Mouse (Mus musculus) frontal cortex, postnatal 10 days (tissue): ENCODE measurements around the gene Dnajc7.
"Not testable (repeated sequence)": the region's sequence is repeated elsewhere in the genome, so short reads cannot be mapped to it uniquely, and the experiment has no call there.

Experiments used
- DNase-seq, 2 experiments: peaks; one replicate each; pipeline ENCODE4 v3.0.0; 2022; ENCODE audit warnings: low spot score in 2 of 2, mixed read lengths in 1 of 2

Dnajc7 gene

DNA sequence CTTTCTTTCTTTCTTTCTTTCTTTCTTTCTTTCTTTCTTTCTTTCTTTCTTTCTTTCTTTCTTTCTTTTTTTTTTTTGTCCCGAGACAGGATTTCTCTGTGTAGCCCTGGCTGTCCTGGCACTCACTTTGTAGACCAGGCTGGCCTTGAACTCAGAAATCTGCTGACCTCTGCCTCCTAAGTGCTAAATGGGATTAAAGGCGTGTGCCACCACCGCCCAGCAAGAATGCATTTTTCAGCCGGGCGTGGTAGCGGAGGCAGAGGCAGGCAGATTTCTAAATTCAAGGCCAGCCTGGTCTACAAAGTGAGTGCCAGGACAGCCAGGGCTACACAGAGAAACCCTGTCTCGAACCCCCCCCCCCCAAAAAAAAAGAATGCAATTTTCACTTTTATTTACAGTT is 3.1 kb downstream of the Dnajc7 start:
- not testable (repeated sequence) for DNase-seq

DNA sequence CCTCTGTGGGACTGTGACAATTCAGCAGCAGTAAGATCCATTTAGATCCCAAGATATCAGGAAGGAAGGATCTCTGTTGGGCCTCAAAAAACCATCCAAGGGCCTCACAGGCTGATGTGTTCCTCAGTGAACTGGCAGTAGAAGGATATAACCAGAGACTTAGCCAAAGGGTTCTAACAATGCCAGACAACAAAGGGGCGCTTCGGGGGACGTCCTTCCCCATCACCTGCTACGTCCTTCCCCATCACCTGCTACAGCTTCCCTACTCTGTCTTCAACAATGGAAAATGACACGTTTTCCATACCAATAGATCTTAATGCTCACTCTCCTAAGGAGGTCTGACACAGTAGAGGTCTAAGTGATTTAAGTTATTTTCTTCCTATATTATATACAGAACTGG is 3.6 kb downstream of the Dnajc7 start:
- DNase-seq: no peak

DNA sequence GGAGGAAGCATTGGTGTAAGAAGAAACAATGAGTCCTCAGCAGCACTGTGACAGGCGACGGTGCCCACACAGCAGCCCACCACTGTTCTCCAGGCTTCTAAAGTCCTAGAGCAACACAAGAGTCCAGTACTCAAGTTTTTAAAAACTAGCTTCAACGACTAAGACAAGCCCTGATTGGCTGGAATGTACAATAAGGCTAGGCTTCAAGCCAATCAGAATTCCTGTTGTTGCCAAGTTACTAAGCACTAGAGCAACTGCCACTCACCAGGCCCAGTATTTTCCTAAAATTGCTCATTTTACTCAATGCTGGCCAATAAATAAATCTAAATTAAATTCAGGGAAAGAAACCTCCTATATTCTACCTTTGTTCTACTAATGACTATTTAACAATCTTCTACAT is 6.7 kb downstream of the Dnajc7 start:
- no peak for DNase-seq

DNA sequence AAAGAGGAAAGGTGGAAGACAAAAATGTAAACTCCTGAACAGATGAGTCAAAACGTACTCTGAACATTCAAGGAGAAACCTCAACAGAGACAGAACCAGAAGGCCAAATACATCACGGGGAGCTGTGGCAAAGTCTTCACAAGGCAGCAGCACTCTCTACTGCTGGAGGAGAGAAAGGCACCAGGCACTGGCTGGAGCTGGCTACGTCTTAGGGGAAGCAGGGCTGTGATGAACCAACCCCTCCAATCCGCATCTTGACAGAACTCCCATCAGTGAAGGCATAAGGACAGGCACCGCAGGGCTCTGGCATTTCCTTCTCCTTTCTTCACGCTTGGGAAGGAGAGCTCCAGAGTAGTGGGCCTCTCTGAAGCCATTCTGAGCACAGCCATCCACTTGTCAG is 8.3 kb downstream of the Dnajc7 start:
- DNase-seq: no peak

DNA sequence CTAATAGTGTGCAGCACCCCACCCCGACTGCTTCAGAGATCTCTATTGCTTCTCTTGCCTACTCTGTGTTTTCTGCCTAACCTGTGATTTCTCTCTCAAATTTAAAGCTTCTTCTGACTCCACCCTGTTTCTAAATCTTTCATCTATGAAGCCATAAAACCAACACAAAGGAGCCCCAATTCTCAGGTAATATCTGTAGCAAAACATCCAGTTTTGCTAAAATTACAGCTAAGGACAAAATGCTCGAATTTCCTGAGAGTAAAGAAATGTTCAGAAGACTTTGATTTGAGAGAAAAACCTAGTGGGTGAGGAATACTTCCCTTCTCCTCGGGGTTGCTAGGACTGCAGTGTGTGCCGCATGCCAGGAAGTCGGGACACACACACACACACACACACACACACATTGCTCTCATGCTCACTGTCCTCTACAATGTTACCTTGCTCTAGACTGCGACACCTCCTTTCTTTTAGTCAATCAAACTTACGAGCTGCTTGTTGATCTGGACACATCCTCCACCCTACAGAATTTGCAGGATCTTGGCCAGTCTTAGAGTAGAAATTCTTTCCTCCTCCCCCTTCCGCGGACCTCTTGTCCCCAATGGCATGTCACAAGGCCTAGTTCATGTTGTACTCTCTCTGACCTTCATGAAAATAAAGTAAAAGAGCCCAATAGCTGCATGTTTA is 9.8 kb downstream of the Dnajc7 start:
- DNase-seq: no peak

DNA sequence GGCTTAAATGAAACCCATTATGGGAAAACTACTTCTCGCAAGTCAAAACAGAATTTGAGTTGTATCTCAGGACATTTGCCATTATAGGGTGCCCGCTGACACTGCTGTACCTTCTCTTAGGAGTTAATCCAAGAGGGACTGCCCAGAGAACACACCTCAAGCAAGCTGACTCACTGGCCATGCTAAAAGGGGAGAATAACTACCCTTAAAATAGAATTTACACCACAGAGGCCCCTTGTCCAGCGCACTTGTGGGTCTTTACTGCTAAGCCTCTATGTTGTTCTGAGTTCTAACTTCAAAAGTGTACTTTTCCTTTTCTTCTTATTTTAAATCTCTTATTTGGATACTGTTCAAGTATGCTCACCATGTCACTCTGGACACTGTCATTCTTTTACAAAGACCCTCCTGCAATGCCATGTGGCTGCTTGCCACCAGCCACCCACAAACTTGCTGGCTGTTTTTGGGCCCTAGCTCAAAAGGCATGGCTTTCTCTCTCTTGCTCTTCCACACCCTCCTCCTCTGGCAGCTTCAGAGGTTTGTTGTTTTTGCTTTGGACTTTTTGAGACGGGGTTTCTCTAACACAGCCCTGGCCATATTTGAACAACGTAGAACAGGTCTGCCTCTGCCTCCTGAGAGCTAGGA is 10.5 kb downstream of the Dnajc7 start:
- no peak for DNase-seq

DNA sequence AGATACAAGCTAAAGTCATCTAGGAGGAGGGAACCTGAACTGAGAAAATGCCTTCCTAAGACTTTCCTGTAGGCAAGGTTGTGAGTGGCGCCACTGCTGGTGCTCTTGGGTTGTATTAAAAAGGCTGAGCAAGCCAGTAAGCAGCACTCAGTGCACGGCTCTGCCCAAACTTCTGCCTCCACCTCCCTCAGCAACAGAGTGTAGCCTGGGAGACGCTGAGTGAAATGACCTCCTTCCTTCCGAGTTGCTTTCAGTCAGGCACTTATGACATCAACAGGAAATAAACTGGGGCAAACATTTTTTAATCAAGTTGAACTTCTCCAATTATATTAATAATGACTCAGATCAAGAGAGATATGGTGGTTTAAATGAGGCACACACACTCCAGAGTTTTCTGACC is 11.2 kb downstream of the Dnajc7 start:
- DNase-seq: no peak

DNA sequence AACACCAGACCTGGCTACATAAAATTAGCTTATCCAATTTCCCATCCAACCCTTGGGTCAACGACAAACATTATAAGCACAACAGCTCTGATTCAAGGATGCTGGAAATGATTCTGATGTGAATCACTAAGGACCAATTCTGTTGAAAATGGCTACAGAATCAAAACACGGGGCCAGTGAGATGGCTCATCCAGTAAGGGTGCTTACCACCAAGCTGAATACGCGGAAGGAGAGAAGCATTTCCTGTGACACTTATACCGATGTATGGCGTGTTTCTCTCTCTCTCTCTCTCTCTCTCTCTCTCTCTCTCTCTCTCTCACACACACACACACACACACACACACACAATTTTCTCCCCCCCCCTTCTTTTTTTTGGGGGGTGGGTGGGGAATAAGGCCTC is 12.8 kb downstream of the Dnajc7 start:
- no peak for DNase-seq

DNA sequence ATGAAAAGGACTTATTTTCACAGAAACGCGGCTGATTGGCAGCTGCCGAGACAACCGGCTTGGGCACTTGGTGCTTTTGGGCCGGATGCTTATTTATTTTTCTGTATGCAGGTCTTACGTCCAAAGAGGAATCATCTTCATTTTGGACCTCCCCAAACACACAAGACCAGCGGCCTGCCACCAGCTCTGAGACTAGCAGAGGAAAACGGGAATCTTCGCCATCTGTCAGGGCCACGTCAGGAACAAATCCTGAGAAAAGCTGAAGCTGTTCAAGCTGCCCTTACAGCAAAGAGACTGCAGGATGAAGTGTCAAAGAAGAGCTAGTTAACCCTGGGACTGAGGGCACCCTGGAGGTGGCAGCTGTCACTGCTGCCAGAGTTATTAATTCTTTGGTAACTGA is 14.5 kb downstream of the Dnajc7 start:
- DNase-seq: no peak

DNA sequence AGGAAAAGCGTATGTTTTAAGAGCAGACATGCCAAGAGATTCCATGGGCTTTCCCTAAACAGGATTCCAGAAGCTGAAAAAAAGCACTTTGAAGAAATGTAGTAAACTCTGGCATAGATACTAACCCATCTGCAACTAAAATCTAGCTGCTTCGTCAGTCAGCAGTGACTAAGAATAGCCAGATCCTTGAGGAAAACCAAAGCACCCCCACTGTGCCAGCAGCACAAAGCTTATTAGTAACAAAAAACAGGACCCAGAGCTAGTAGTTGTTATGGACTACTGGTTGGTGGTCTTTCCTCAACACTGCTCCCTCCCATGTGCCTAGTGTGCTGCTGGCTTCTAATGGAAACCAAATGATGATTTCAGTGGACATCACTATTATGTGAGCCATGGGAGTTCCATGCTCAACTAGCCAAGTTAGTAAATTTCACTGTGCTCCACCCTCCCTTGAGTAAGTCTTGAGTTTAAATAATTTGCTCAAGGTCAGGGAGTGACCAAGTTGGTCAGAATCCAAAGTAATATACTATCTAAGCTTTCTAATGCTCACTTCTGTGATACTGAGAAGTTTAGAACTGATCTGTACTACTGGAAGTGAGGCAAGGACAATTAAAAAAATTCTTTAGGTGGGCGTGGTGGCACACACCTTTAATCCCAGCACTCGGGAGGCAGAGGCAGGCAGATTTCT is 15.5 kb downstream of the Dnajc7 start:
- no peak for DNase-seq

DNA sequence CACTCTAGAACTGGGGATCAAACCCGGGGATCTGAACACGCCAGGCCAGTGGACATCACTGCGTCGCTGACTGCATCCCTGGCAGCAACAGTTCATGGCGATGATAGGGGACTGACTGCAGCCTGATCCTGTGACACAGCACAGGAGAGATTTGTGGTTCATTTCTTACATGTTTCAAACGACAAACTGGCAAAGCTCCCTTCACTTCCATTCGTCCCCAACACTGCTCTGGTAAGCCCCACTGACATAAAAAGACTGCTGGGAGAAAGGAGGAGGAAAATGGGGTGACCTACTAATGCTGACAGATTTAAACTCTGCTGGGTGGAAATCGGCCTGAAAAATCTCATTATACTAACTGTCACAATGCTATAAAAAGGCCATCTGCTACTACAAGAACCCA is 16.2 kb downstream of the Dnajc7 start:
- DNase-seq: no peak

DNA sequence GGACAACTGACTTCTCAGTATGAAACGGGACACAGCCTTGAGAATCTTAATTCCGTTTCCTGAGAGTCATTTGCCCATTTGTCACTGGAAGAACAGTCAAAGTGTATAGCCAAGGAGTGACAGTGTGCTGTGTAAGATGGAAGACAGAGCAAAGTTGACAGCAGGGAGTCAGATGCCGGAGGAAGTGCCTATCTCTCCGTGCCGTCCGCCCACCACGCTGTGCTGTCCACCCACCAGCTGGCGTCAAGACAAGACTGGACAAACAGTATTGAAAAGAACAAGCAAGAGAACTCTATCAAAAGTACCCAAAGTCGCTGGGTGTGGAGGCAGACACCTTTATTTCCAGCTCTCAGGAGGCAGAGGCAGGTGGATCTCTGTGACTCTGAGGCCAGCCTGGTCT is 16.8 kb downstream of the Dnajc7 start:
- no peak for DNase-seq

DNA sequence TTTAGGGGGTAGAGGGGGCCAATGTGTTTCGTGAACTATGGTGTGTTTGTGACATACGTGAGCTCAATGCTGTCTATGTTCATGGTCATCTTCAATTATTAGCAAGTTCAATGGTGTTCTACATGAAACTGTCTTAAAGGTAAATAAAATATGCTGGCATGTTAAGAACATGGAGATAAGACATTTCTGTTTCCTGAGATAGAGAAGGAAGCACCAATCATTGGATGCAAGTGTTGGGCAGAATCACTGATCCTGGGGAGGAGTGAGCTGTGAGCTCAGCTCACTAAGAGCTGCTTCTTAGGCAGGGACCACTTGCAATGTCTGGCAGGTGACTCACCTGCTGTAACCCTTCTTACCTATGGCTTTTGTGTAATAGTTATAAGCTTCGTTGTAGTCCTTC is 18.6 kb downstream of the Dnajc7 start:
- no peak for DNase-seq

DNA sequence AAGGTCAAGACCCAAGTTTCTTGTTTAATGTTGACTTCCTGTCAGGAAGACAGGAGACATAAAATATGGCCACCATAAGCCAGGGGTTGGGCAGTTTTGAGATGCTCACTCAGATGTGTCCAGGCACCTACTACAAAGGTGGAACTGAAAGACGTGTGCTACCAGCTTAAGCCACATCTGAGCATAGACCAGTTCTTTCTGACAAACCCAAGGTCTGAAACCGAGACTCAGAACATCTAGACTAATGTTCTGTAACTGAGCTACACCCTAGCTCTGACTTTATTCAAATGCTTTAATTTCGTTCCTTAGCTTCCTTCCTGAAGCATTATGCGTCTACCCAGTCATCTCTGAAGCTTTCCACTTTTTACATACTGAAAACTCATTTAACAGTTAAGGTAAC is 21.9 kb downstream of the Dnajc7 start:
- DNase-seq: no peak

DNA sequence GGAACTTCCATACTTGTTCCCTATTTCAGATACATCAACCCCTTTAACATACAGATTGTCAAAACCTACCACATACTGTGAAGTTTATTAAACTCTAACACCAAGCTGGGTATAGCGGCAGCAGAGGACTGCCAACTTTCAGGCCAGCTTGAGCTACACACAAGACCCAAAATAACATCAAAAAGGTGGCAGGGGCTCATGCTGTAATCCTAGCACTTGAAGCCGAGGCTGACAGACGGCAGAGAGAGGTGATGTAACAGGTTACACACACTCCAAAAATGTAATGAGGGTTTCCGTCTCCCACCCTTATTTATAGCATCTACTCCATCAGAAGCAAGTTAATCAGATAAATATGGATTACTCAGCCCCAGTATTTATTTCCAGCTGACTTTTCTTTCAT is 24.4 kb downstream of the Dnajc7 start:
- no peak for DNase-seq

DNA sequence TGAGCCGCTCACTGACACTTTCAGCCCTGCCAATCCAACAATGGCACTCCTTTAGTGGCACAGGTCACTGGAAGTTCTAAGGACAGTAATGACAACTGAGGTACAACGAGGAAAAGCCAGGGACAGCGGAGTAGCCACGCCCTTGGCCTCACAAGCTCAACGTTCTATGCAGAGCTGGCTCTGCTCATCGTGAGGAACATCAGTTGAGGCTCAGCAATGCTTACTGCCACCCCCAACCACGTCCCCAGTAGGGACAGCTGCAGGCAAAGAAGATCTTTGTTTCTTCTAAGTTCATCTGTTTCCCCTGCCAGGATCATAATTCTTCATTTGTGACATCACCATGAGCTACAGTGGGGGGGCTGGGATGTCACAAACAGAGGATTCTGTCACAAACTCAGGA is 25.4 kb downstream of the Dnajc7 start:
- no peak for DNase-seq

DNA sequence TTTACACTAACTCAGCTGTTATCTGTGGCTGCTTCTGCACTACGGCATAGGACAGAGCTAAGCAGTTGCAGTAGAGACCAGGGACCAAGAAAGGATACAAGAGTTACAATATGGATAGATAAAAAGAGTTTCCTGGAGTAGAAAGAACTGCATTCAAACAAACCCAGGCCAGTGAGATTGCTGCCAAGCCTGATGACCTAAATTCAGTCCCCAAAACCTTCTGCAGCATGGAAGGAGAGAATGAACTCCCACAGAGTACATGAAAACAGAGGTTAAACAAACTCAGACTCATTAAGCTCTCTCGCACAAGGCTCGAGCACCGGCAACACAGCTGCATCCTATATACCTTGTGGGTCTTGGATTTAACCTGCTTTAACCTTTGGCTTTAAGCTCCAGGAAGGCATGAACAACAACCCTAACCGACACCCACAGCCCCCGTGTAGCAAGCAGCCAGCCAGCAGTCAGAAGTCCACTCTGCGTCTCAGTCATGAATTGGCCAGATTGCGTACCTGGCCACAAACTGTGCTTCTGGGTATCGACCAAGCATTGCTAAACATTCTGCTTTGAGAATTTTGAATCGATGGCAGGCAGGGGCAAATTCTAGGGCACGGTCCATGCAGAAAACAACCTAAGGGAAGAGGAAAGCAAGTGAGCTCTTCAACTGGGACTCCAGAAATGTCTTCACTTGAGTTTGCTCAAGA is 27.5 kb downstream of the Dnajc7 start:
- no peak for DNase-seq

DNA sequence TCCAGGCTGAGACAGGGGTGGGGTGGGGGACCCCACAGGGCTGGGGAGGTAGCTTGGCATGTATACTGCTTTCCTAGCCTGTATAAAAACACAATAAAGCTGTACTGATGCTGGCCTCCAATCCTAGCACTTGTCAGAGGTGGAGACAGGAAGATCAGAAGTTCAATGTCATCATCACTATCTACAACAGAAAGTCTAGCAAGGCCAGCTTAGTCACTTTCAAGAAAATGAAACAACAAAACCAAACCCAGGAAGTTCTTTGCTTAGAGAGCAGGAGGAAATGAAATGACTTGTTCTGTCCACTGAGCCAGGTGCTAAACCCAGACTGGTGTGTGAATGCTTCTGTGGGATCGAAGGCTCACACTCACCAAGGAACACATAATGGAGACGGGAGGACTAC is 31.5 kb downstream of the Dnajc7 start:
- DNase-seq: no peak

DNA sequence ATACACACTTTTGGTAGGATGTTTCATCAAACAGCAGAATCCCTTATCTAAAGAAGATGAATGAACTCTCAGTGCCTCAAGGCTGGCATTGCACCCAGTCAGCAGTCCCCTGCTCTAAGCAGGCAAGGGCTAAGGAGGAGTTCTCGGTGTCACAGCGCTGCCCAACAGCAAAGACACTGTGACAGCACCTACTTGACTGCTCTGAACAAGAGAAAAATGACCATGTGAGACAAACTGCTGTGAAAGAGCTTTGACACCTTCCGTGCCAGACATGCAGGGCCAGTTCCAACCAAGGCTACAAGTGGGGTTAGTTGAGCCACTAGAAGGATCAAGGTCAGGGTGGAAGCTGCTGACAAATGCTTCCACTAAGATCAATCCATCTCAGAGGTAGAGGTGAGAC is 34.8 kb downstream of the Dnajc7 start:
- no peak for DNase-seq

DNA sequence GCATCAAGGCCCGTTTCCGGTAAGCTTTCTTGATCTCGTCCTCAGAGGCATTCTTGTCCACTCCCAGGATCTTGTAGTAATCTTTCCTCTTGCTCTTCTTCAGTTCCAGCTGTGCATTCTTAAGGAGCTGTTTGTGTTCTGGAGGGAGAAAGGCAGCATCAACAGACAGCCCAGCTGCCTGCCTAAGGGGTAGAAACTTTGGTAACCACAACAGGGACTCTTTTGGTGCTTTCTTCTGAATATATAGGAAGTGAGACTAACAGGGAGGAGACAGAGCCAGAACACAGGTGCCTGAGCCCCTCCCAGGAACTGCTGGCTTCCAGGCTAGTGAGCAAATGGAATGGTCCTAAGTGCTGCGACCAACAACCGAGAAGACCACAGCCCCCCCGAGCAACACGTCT is 35.4 kb downstream of the Dnajc7 start:
- DNase-seq: no peak

DNA sequence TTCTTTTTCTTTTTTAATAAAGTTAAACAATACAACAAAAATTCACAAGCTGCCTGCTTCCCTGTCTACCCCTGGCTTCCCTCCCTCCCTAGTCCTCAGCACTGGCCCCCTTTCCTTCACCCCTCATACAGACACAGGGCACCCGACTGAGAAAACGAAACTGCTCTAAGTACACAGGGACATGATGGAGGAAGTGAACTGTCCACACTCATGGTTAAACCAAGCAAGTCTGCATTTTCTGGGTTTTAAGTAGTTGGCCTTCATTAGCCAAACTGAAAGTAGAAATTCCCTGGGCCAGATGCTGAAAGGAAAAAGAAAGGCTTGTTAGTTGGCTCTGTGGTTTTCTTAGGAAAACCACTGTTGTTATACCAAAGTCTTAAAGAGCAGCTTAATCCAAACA is 37.1 kb downstream of the Dnajc7 start:
- no peak for DNase-seq

DNA sequence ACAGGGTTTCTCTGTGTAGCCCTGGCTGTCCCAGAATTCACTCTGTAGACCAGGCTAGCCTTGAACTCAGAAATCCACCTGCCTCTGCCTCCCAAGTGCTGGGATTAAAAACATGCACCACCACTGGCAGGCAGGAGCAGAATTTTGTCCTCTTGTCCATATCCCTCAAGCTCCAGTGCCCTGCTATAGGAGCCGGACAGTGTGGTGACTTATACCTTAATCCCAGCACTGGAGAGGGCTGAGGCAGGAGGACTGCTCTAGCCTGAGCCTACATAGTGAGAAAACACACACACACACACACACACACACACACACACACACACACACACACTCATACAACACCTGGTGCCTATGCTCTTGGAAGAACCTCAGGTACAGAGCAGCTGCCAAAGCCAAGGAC is 37.6 kb downstream of the Dnajc7 start:
- DNase-seq: not testable (repeated sequence)

DNA sequence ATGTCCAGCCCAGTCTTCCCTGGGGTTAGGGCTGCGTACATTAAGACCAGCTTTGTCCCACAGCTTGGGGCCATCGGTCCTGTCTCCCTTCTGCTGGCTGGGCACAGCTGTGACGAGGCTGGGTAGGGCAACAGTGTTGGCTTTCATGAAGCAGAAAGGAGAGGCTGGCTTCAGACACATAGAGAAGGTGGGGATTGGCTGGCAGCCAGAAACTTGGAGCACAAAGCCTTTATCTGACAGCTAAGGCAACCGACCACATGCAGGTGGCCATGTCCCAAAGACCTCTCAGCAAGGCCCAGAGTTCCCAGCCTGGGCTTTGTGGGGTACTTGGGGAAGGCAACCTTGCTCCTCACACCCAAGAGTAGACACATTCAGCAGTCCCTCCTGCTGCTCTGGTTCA is 38.2 kb downstream of the Dnajc7 start:
- peak in 1 of 2 experiments; percentile 43 for DNase-seq
